Mouse (Mus musculus) monocyte, adult 59 days (primary cell): ENCODE results near the gene Olfr190. TPM values are rescaled to one million over a fixed set of nuclear protein-coding genes. Genes with fewer than 3 reads are reported as not detected.

Experiments
- total RNA-seq, 2 experiments: library from RNA; stranded (reverse); gene quantifications; one replicate each; pipeline ENCODE4 v1.2.4; 2023

The Olfr190 gene
- not detected for total RNA-seq

GRCm38 (mm10) chr16:59077905-59078304 is at the start of gene Olfr190:
TSS of gene Olfr190 (minus strand) at chr16:59078005.

GRCm38 (mm10) chr16:59120969-59121368 is 43.2 kb upstream of the Olfr190 start, which contains the start of gene Olfr194:
TSS of gene Olfr194 (minus strand) at chr16:59121069.

GRCm38 (mm10) chr16:59111781-59112180 is 34.0 kb upstream of the Olfr190 start, which contains the start of gene Olfr193:
TSS of gene Olfr193 (minus strand) at chr16:59111881.

GRCm38 (mm10) chr16:59089722-59090121 is 11.9 kb upstream of the Olfr190 start, which contains the start of gene Olfr191:
TSS of gene Olfr191 (minus strand) at chr16:59089822.

GRCm38 (mm10) chr16:59039710-59040109 is 38.1 kb downstream of the Olfr190 start, which contains the start of gene Olfr187:
TSS of gene Olfr187 (minus strand) at chr16:59039767.

GRCm38 (mm10) chr16:59030191-59030590 is 47.6 kb downstream of the Olfr190 start, which contains the start of gene Olfr186:
TSS of gene Olfr186 (minus strand) at chr16:59030291.

Other genes with a start within 250 kb of the Olfr190 start
- gene Olfr177, start 203.2 kb downstream of the Olfr190 start, total RNA-seq: not detected
- gene Olfr178, start 185.9 kb downstream of the Olfr190 start, total RNA-seq: not detected
- not detected for gene Olfr181, start 149.2 kb downstream of the Olfr190 start, total RNA-seq
- gene Olfr180, start 148.6 kb downstream of the Olfr190 start, total RNA-seq: not detected
- gene Olfr183, start 82.6 kb downstream of the Olfr190 start, total RNA-seq: not detected
- not detected for gene Olfr186, start 47.7 kb downstream of the Olfr190 start, total RNA-seq
- not detected for gene Olfr187, start 38.2 kb downstream of the Olfr190 start, total RNA-seq
- not detected for gene Olfr191, start 11.8 kb upstream of the Olfr190 start, total RNA-seq
- not detected for gene Olfr193, start 33.9 kb upstream of the Olfr190 start, total RNA-seq
- gene Olfr194, start 43.1 kb upstream of the Olfr190 start, total RNA-seq: not detected
- gene Olfr195, start 69.0 kb upstream of the Olfr190 start, total RNA-seq: not detected
- gene Olfr196, start 92.4 kb upstream of the Olfr190 start, total RNA-seq: not detected
- gene Olfr198, start 125.5 kb upstream of the Olfr190 start, total RNA-seq: not detected
- not detected for gene Olfr199, start 141.8 kb upstream of the Olfr190 start, total RNA-seq
- not detected for gene Olfr201, start 194.6 kb upstream of the Olfr190 start, total RNA-seq
- gene Olfr202, start 208.8 kb upstream of the Olfr190 start, total RNA-seq: not detected
- gene Olfr203, start 220.9 kb upstream of the Olfr190 start, total RNA-seq: not detected
- not detected for gene Olfr204, start 240.2 kb upstream of the Olfr190 start, total RNA-seq